Mouse (Mus musculus) heart, adult 2 months (tissue): ENCODE data around the gene Mib2. TPM values are rescaled to one million over a fixed set of nuclear protein-coding genes. Genes with fewer than 3 reads are reported as not detected.

ENCODE experiments used
- DNase-seq, 2 experiments: peaks; one replicate each; pipeline ENCODE4 v3.0.0; 2021
- H3K27ac ChIP-seq: fragments of 200-600 bp; 2 replicates; pipeline ENCODE4 v1.8.1; 2022
- H3K27me3 ChIP-seq: fragments of 200-500 bp; 2 replicates; pipeline ENCODE4 v1.6.1; 2012; ENCODE audit warnings: mild to moderate bottlenecking, low read length, inconsistent platforms, mixed read lengths; ENCODE audit not compliant: control insufficient read depth, insufficient read depth
- H3K36me3 ChIP-seq: fragments of 200-500 bp; 2 replicates; pipeline ENCODE4 v1.6.1; 2012; ENCODE audit warnings: low read length, inconsistent platforms; ENCODE audit not compliant: control insufficient read depth, insufficient read depth
- H3K4me1 ChIP-seq: fragments of 200-500 bp; 2 replicates; pipeline ENCODE4 v1.6.1; 2011; ENCODE audit warnings: low read length; ENCODE audit not compliant: control insufficient read depth, insufficient read depth
- H3K4me3 ChIP-seq: fragments of 200-600 bp; 2 replicates; pipeline ENCODE4 v1.8.1; 2022
- H3K79me2 ChIP-seq: fragments of 200-500 bp; replicated peaks from 2 replicates; pipeline ENCODE4 v1.6.1; 2012; ENCODE audit warnings: mild to moderate bottlenecking, inconsistent platforms, low read length, moderate library complexity, mixed read lengths; ENCODE audit not compliant: control insufficient read depth, insufficient read depth
- H3K9ac ChIP-seq: fragments of 200-500 bp; 2 replicates; pipeline ENCODE4 v1.6.1; 2012; ENCODE audit warnings: low read depth, mild to moderate bottlenecking, control low read depth, inconsistent platforms, low read length, mixed read lengths
- CTCF ChIP-seq: fragments of 200-600 bp; IDR thresholded peaks from 2 replicates; pipeline ENCODE4 v1.8.1; 2022; ENCODE audit warnings: antibody characterized with exemption, mild to moderate bottlenecking, moderate library complexity
- EP300 ChIP-seq: fragments of 200-500 bp; IDR thresholded peaks from 2 replicates; pipeline ENCODE4 v1.6.1; 2011; ENCODE audit warnings: low read depth, low read length, control low read depth; ENCODE audit not compliant: insufficient read depth
- POLR2A ChIP-seq: fragments of 200-500 bp; IDR thresholded peaks from 2 replicates; pipeline ENCODE4 v1.6.1; 2011; ENCODE audit warnings: mild to moderate bottlenecking, low read depth, low read length, control low read depth; ENCODE audit not compliant: insufficient read depth
- WGBS: fragments of 180-500 bp; shearing (Covaris S2); methylation state at CpG from one replicate; pipeline ENCODE4 v1.1.7; 2018; 5-methylcytosine and 5-hydroxymethylcytosine counted together
- intact Hi-C: fragments of 180-260 bp; cut with DNase I; formaldehyde crosslinking; loops from one replicate; pipeline ENCODE4 v1.15.1; 2025
- polyA plus RNA-seq: library from polyadenylated mRNA; depleted of rRNA; stranded (reverse); fragments of >200 nt; gene quantifications from 2 replicates; pipeline ENCODE4 v1.2.3, GENCODE M21; 2012
- total RNA-seq, 2 experiments: library from RNA; stranded (reverse); gene quantifications; 2 replicates each; pipeline ENCODE4 v1.2.3; 2021

Gene Mib2
- total and polyA plus RNA-seq, 3 experiments = 24.9 to 35.8 (median 25.7) TPM

DNA sequence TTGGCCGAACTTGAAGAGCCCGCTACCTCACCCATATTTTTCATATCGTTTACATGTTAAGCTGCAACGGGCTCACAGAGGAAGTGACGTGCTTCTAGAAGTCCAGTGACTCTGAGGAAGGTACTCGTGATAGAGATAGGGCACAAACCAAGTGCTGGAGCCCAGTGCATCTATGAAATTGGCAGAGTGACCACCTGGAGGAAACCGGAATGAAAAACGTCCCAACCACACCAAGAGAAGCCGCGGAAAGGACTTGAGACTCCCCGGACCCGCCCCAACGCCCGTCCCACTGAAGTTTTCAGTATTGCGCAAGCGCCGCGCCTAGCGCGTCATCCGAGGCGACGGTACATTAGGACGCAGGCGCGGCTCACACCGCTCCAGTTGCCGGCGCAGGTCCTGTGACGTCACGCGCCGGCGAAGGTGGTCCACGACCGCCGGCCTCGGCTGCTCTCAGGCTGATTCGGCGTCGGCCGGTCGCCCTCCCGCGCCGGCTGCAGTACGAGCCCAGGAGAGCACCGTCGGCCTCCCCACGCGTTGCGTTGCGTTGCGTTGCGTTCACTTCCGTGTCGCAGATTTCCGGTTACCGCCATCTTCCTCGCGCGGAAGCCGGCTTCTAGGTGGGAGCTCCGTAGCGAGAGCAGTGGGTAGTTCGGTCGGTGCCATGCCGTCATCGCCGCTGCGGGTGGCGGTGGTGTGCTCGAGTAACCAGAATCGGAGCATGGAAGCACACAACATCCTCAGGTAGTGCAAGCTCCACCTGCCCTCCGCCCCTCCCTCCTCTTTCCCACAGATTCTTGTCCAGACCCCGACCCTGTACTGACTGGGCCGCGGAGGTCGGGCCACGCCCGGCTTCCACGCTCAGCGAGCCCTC, 36.0 kb upstream of the Mib2 start, which contains the start of gene Ssu72:
Ssu72 (plus strand) TSS at position 80 of the 871 bp plus-strand sequence.
- Histone ChIP-seq H3K79me2 (peaks cover 7% of the 10 kb centered on the region), H3K9ac (peak within 1 kb of the TSS; percentile 89), H3K4me1 (peaks cover 4% of the 10 kb centered on the region), H3K27me3 (no peaks in the 10 kb centered on the region), H3K36me3 (peaks cover 14% of the 10 kb centered on the region), H3K4me3 (peak within 1 kb of the TSS; percentile 95), H3K27ac (peak within 1 kb of the TSS; percentile 96)
- DNase-seq = peak; percentile 96
- TF ChIP-seq EP300 (no peak), POLR2A (peak; percentile 77)
- intact Hi-C loops = loop anchor here (5.0 kb wide), 3 partner anchors 38 to 223 kb away; partner anchors contain the start of gene Mib2
- under 1% methylated on average over 83 of the region's 83 CpGs for WGBS

DNA sequence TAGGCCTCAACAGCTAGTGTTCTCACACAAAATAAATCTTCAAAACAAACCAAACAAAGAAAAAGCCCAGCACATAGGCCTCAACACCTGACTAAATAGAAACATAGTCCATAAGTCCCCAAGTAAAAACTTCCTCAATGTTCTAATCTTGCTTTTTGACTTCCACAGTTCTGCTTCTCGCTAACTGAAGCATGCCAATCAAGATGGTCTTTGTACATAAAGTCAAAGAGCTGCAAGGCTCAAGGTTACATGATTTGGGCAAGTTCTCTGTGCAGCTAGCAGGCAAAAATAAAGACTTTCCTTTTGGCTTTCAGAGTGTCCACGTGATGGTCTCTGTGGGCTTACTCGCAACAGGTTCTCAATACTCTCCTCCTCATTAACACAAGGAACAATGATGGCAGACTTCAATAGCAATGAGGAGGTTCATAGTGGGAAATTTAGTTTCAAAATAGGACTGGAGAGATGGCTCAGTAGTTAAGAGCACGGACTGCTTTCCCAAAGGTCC, 34.5 kb upstream of the Mib2 start:
- Histone ChIP-seq H3K27me3 (no peaks in the 10 kb centered on the region), H3K4me3 (no peak overlapping the region), H3K9ac (no peak overlapping the region), H3K36me3 (peaks cover 8% of the 10 kb centered on the region), H3K79me2 (peaks cover 7% of the 10 kb centered on the region), H3K27ac (no peak overlapping the region), H3K4me1 (peaks cover 3% of the 10 kb centered on the region)
- intact Hi-C loops = loop anchor here (5.0 kb wide), 2 partner anchors 36 to 221 kb away; partner anchors contain the start of gene Mib2
- TF ChIP-seq CTCF (no peak), POLR2A (no peak), EP300 (no peak)
- no peak for DNase-seq
- 95% methylated on average over 4 of the region's 4 CpGs for WGBS

DNA sequence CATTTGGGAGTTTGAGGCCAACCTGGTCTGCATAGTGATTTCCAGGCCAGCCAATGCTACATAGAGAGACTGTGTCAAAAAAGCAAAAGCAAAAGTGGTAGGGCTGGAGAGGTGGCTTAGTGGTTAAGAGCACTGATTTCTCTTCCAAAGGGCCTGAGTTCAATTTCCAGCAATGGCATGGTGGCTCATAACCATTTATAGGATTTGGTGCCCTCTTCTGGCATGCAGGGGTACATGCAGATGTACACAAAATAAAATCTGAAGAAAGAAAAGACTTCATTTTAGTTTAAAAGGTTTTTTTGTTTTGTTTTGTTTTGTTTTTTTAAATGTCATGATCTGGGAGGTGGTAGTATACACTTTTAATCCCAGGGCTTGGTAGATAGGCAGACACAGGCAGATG, 31.4 kb upstream of the Mib2 start:
- DNase-seq = no peak
- Histone ChIP-seq H3K9ac (no peak overlapping the region), H3K79me2 (peaks cover 3% of the 10 kb centered on the region), H3K4me3 (no peak overlapping the region), H3K4me1 (peaks cover 1% of the 10 kb centered on the region; the same call in 1 of the 2 replicates), H3K36me3 (no peaks in the 10 kb centered on the region), H3K27ac (no peak overlapping the region), H3K27me3 (no peaks in the 10 kb centered on the region)
- intact Hi-C loops = loop anchor here (5.0 kb wide), 2 partner anchors 33 to 218 kb away; partner anchors contain the start of gene Mib2
- TF ChIP-seq POLR2A (no peak), CTCF (peak; percentile 80), EP300 (no peak)

DNA sequence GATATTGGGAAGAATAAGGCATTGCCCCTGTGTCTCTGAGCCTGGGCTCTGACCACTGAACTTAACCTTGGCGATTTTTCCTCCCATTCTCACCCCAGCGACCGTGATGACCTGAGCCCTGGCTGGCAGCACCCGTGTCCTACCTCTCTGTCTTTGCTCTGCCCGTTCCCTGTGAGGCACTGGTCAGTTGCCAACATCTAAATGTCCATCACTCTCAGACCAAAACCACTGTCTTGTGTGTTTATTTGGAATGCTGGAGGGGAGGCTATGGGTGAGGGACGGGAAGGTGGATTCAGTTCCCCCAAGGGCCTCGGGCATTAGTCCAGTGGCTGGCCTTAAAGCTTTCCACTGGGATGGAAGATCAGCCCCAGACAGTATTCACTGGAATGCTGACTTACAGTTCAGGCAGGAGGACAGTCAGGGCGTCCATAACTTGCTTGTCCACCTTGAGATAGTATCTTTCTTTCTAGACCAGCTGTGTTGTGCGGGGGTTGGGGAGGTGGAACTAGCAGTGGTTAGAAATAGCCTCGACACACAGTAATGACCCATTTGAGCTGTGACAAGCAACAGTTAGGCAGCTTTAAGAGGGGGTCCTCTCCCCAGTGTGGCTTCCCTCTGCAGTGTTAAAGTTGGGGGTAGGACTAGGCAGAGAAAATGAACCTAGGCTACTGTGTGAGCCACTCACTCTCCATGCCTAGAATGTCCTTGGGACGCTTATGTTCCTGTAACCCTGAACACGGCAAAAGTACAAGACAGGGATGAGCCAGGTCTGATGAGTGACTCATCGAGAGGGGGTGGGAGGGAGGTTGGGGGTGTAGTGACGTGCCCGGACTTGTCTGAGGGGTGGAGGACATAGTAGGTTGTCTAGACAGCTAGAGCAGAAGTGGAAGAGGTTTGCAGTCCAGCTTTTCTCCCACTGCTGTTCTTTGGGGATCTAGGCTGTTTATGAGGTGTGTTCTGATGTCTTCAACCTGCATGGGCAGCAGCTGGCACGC, 27.6 kb upstream of the Mib2 start:
- no peaks in the 10 kb centered on the region for H3K27me3 ChIP-seq
- WGBS = 63% methylated on average over 16 of the region's 16 CpGs

GRCm38 (mm10) chr4:155695531-155696062, 26.6 kb upstream of the Mib2 start:
- intact Hi-C loops = no loop called here
- Histone ChIP-seq H3K9ac (no peak overlapping the region), H3K27ac (no peak overlapping the region), H3K4me3 (no peak overlapping the region), H3K36me3 (no peaks in the 10 kb centered on the region), H3K4me1 (no peaks in the 10 kb centered on the region), H3K79me2 (no peaks in the 10 kb centered on the region), H3K27me3 (no peaks in the 10 kb centered on the region)
- no peak for TF ChIP-seq CTCF
- TF ChIP-seq EP300 = no peak
- TF ChIP-seq POLR2A = no peak
- 93% methylated on average over 4 of the region's 4 CpGs for WGBS
- no peak for DNase-seq

More for the DNA sequence above, 27.6 kb upstream of the Mib2 start:
- Histone ChIP-seq H3K36me3 (no peaks in the 10 kb centered on the region), H3K9ac (no peak overlapping the region), H3K4me1 (no peaks in the 10 kb centered on the region), H3K4me3 (no peak overlapping the region), H3K79me2 (no peaks in the 10 kb centered on the region), H3K27ac (no peak overlapping the region)
- DNase-seq = no peak
- TF ChIP-seq POLR2A = no peak
- no peak for TF ChIP-seq EP300
- TF ChIP-seq CTCF = no peak
- intact Hi-C loops = no loop called here
